Mouse (Mus musculus) lung, postnatal 0 days (tissue): ENCODE data around the gene Btbd18. TPM values are rescaled to one million over a fixed set of nuclear protein-coding genes. Genes with fewer than 3 reads are reported as not detected.

ENCODE experiments used
- ATAC-seq: fragments of 200-750 bp; cut with Nextera tagmentation; 2 replicates; pipeline ENCODE4 v1.8.0; 2017; ENCODE audit warnings: moderate library complexity
- DNase-seq: peaks from one replicate; pipeline ENCODE4 v3.0.0-alpha.2; 2016; ENCODE audit warnings: low spot score
- H3K27ac ChIP-seq: fragments of 300-500 bp; sonication (generic); 2 replicates; pipeline ENCODE4 v1.5.1; 2014; ENCODE audit warnings: antibody characterized with exemption, mild to moderate bottlenecking, low read length, mixed read lengths
- H3K27me3 ChIP-seq: fragments of 300-500 bp; sonication (generic); replicated peaks from 2 replicates; pipeline ENCODE4 v1.6.1; 2014; ENCODE audit warnings: low read length, mixed read lengths; ENCODE audit not compliant: insufficient read depth
- H3K36me3 ChIP-seq: fragments of 300-500 bp; sonication (generic); 2 replicates; pipeline ENCODE4 v1.6.1; 2014; ENCODE audit warnings: low read length, mixed read lengths; ENCODE audit not compliant: insufficient read depth
- H3K4me1 ChIP-seq: fragments of 300-500 bp; sonication (generic); 2 replicates; pipeline ENCODE4 v1.6.1; 2014; ENCODE audit warnings: antibody characterized with exemption, low read depth, low read length, mixed read lengths; ENCODE audit not compliant: insufficient read depth
- H3K4me2 ChIP-seq: fragments of 300-500 bp; sonication (generic); replicated peaks from 2 replicates; pipeline ENCODE4 v1.6.1; 2014; ENCODE audit warnings: low read depth, mild to moderate bottlenecking, low read length, moderate library complexity, mixed read lengths
- H3K4me3 ChIP-seq: fragments of 300-500 bp; sonication (generic); 2 replicates; pipeline ENCODE4 v1.5.1; 2014; ENCODE audit warnings: low read depth, low read length
- H3K9ac ChIP-seq: fragments of 300-500 bp; sonication (generic); replicated peaks from 2 replicates; pipeline ENCODE4 v1.6.1; 2014; ENCODE audit warnings: low read depth, mild to moderate bottlenecking
- H3K9me3 ChIP-seq: fragments of 300-500 bp; sonication (generic); 2 replicates; pipeline ENCODE4 v1.6.1; 2016; ENCODE audit warnings: low read length, mixed read lengths
- CTCF ChIP-seq: IDR thresholded peaks from 2 replicates; pipeline ENCODE4 v1.5.1; 2016; ENCODE audit warnings: antibody characterized with exemption, mild to moderate bottlenecking
- EP300 ChIP-seq: IDR thresholded peaks from 2 replicates; pipeline ENCODE4 v1.6.1; 2016; ENCODE audit warnings: antibody characterized with exemption, mild to moderate bottlenecking, control low read depth
- WGBS: fragments of 180-500 bp; shearing (Covaris S2); extraction: QIAGEN DNeasy Blood & Tissue Kit; methylation state at CpG from one replicate; pipeline ENCODE4 v1.1.7; 2014; 5-methylcytosine and 5-hydroxymethylcytosine counted together
- polyA plus RNA-seq: library from polyadenylated mRNA; unstranded; fragments of >200 nt; fragmentation: Nextera tagmentation; extraction: Ambion mirVana; gene quantifications from 2 replicates; pipeline ENCODE4 v1.2.1, GENCODE M21; 2015

Btbd18 gene
- polyA plus RNA-seq, 1 experiment from 2014 or later = 0.06 TPM

- Histone ChIP-seq H3K9ac (0 out of 2 replicates have a peak overlapping the region, but pooled peaks have one; percentile 2), H3K27ac (peak overlapping the region; percentile 76), H3K9me3 (no peaks in the 10 kb centered on the region), H3K4me3 (no peak overlapping the region), H3K36me3 (peaks cover 15% of the 10 kb centered on the region; the same call in 1 of the 2 replicates), H3K4me1 (peaks cover 25% of the 10 kb centered on the region), H3K27me3 (no peaks in the 10 kb centered on the region), H3K4me2 (no peak overlapping the region)
- ATAC-seq (0 out of 2 replicates have a peak, but pooled peaks have one; percentile 8), DNase-seq (no peak)
- TF ChIP-seq CTCF (no peak), EP300 (peak; percentile 41; the same call in 1 of the 2 replicates)
- 46% methylated on average over 3 of the region's 3 CpGs for WGBS
Measured at GRCm38 (mm10) chr2:84623428-84624119, 35.3 kb upstream of the Btbd18 start.

GRCm38 (mm10) chr2:84624201-84624600 lies 34.7 kb upstream of the Btbd18 start:
- Histone ChIP-seq H3K4me1 (peaks cover 19% of the 10 kb centered on the region), H3K36me3 (peaks cover 15% of the 10 kb centered on the region; the same call in 1 of the 2 replicates), H3K4me2 (no peak overlapping the region), H3K27ac (peak overlapping the region; percentile 62), H3K9ac (no peak overlapping the region), H3K27me3 (no peaks in the 10 kb centered on the region), H3K4me3 (no peak overlapping the region), H3K9me3 (no peaks in the 10 kb centered on the region)
- WGBS = 89% methylated on average over 17 of the region's 17 CpGs
- no peak for DNase-seq
- no peak for ATAC-seq
- TF ChIP-seq CTCF = no peak
- no peak for TF ChIP-seq EP300

DNA sequence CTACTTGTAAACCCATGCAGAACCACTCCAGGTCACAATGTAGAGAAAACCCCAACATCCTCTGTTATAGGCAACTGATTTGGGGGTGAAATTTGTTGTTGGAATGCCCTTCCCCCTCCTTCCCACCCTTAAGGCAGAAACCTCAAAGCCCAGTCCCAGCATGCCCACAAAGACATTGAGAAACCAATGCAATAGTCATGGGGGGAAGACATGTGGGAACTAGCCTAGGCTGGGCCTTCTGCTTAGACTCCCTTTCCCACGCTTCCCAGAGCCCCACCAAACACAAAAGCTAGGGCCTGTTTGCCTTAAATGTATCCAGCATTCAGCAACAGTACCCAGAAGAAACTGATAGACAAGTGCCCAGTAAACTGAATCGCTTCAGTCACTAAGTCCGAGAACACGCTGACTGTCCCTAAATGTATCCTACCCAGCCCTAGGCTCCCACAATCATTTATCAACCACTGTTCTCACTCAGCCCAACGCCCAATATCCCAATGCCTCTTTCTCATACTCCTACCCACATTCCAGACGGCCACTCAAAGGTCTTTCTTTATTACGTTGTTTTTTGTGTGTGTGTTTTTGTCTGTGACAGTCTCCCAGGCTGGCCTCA lies 32.4 kb upstream of the Btbd18 start:
- 61% methylated on average over 7 of the region's 7 CpGs for WGBS
- peak overlapping the region; percentile 34; the same call in 1 of the 2 replicates for H3K27ac ChIP-seq
- H3K4me2 ChIP-seq = no peak overlapping the region
- H3K27me3 ChIP-seq = no peaks in the 10 kb centered on the region
- no peaks in the 10 kb centered on the region for H3K9me3 ChIP-seq
- no peak overlapping the region for H3K4me3 ChIP-seq
- DNase-seq = no peak
- no peaks in the 10 kb centered on the region for H3K36me3 ChIP-seq
- TF ChIP-seq CTCF (no peak), EP300 (no peak)
- peaks cover 21% of the 10 kb centered on the region for H3K4me1 ChIP-seq
- peak; percentile 16; the same call in 1 of the 2 replicates for ATAC-seq
- no peak overlapping the region for H3K9ac ChIP-seq

GRCm38 (mm10) chr2:84627036-84627435 lies 31.8 kb upstream of the Btbd18 start:
- Histone ChIP-seq H3K4me3 (no peak overlapping the region), H3K36me3 (no peaks in the 10 kb centered on the region), H3K27me3 (no peaks in the 10 kb centered on the region), H3K4me2 (no peak overlapping the region), H3K4me1 (peaks cover 27% of the 10 kb centered on the region), H3K9ac (no peak overlapping the region), H3K27ac (peak overlapping the region; percentile 34; the same call in 1 of the 2 replicates), H3K9me3 (no peaks in the 10 kb centered on the region)
- 49% methylated on average over 3 of the region's 3 CpGs for WGBS
- ATAC-seq = peak; percentile 34; the same call in 1 of the 2 replicates
- no peak for DNase-seq
- no peak; the same call in 1 of the 2 replicates for TF ChIP-seq EP300
- TF ChIP-seq CTCF = no peak

DNA sequence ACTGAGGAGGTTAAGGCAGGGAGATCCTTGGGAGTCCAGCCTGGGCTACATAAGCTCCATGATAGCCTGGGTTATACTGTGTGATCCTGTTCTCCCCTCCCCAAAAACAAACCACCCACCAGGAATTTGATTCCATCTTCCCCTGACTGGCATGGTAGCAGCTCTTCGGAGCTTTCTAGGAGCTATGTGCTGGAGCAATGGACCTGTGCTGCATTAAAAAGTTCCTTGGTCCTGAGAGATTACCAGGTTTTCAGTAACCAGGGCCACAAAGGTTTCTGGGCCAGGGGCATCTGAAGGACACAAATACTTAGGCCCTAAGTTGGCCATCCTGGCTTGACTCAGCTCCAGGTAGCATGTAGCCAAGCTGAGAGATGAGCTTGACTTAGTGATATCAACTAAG lies 26.9 kb upstream of the Btbd18 start:
- Histone ChIP-seq H3K9ac (no peak overlapping the region), H3K4me1 (peaks cover 45% of the 10 kb centered on the region), H3K36me3 (no peaks in the 10 kb centered on the region), H3K27ac (peak overlapping the region; percentile 88), H3K4me3 (no peak overlapping the region), H3K4me2 (peak overlapping the region; percentile 6; the same call in 1 of the 2 replicates), H3K27me3 (no peaks in the 10 kb centered on the region), H3K9me3 (no peaks in the 10 kb centered on the region)
- no peak for TF ChIP-seq EP300
- TF ChIP-seq CTCF = no peak
- 92% methylated on average over 1 of the region's 1 CpGs for WGBS
- ATAC-seq (no peak), DNase-seq (no peak)

- Histone ChIP-seq H3K4me2 (peak overlapping the region; percentile 46), H3K4me1 (peaks cover 53% of the 10 kb centered on the region)
- peak; percentile 48 for ATAC-seq
Measured at GRCm38 (mm10) chr2:84632999-84633398, 25.9 kb upstream of the Btbd18 start.

More at GRCm38 (mm10) chr2:84632999-84633398, 25.9 kb upstream of the Btbd18 start:
- TF ChIP-seq CTCF (no peak), EP300 (peak; percentile 68)
- no peak overlapping the region for H3K9ac ChIP-seq
- H3K9me3 ChIP-seq = no peaks in the 10 kb centered on the region
- H3K27me3 ChIP-seq = no peaks in the 10 kb centered on the region
- peak; percentile 88 for DNase-seq
- 3% methylated on average over 3 of the region's 3 CpGs for WGBS
- no peak overlapping the region; the same call in 1 of the 2 replicates for H3K4me3 ChIP-seq
- H3K36me3 ChIP-seq = no peaks in the 10 kb centered on the region
- peak overlapping the region; percentile 88 for H3K27ac ChIP-seq
